Mouse (Mus musculus) ovary, postnatal 10 days (tissue): ENCODE results near the gene Olfr1434.
"Not testable (repeated sequence)": the region's sequence is repeated elsewhere in the genome, so short reads cannot be mapped to it uniquely, and the experiment has no call there.

Experiments
- DNase-seq: peaks from one replicate; pipeline ENCODE4 v3.0.0; 2022; ENCODE audit warnings: low spot score

Olfr1434 gene

DNA sequence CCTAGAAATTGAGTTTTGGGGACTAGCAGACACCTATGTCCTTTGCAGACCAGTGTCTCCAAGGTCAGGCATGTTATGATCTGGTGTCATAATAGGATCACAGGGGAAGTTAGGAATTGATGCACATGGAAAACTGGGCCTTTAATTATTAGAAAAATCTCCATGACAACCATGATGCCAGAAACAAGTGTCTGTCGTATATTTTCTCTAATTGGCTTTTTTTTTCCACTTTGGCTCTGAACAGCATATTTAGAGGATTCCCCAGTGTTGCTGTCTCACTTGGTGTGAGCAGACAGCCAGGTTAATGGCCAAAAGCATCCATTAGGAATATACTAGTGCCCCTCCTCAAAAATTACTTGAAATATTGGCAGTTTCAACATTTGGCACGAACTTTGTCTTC, at the start of gene Olfr1434:
Gene Olfr1434, plus strand, starts transcription at position 301 of the 400 bp plus-strand sequence.
- DNase-seq, result no peak

DNA sequence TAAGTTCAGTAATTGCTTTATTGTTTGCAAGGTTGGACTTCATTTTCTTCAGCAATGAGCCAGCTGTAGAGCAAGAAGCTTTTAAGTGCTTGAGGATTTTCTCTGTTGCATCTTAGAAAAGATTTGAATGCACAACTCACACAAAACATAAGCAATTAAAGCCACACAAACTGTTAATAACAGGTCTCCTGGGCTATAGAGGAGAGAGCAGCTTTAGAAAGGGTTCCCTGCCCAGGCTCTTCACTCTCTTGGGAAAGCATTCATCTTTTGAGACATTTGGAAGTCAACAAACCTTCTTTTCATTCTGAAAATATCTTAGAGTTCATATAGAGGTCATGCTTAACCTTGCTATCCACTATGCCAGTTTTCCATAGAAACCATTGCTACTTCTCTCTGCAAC, 47.2 kb upstream of the Olfr1434 start, which contains the start of gene Olfr1432:
Gene Olfr1432, minus strand, starts transcription at position 101 of the 400 bp plus-strand sequence.
- DNase-seq, result not testable (repeated sequence)

DNA sequence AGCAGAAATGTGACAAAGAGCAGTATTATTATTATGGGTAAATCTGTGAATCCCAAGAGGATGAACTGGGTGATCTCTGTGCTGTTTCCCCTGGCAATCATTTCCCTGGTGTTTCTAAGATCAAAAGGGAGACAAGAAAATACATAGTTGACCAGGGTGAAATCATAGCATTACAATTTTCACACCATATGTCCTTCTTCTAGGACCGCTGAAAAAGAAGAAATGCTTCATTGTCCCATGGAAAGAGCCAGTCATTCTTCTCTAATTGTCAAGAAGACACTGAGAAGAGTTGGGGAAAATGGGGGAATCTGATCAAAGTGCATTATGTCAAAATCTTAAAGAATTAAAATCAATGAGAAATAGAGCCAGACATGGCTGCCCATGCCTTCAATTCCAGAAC, 38.1 kb upstream of the Olfr1434 start, which contains the start of gene Olfr262:
Gene Olfr262, minus strand, starts transcription at position 101 of the 400 bp plus-strand sequence.
- DNase-seq, result no peak

GRCm38 (mm10) chr19:12260732-12261131, 18.9 kb upstream of the Olfr1434 start, which contains the start of gene Olfr235:
Gene Olfr235 (plus strand): TSS chr19:12261032.
- DNase-seq, result no peak

- DNase-seq, result no peak
Observed at GRCm38 (mm10) chr19:12292979-12293378, 13.3 kb downstream of the Olfr1434 start.

DNA sequence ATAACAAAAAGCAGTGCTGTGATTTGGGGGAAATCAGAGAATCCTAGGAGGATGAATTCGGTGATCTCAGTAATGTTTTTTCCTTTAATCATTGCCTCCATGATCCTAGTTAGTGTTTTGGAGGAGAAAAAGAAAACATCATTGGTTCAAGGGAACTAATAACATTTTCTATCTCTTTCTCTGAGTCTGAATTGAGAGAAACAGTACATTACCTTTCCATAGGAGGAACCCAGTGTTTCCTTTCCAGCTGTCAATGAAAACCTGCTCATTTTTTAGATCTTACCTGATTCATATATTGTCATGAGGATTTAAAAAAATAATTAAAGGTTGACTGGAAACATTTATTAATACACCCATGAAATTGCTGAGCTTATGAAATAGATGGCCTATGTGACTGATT, 19.4 kb downstream of the Olfr1434 start, which contains the start of gene Olfr1436:
Gene Olfr1436, minus strand, starts transcription at position 101 of the 400 bp plus-strand sequence.
- not testable (repeated sequence) for DNase-seq

GRCm38 (mm10) chr19:12325001-12325400, 45.3 kb downstream of the Olfr1434 start, which contains the start of gene Olfr1437:
Gene Olfr1437 (minus strand): TSS chr19:12325101.
- no peak for DNase-seq
